Mouse (Mus musculus): ENCODE results near the gene Nfatc3. TPM values are rescaled to one million over a fixed set of nuclear protein-coding genes. Genes with fewer than 3 reads are reported as not detected.

Gene Nfatc3
- total and polyA plus RNA-seq, 3 experiments: 29.0 to 96.3 (median 37.8) TPM

GRCm38 (mm10) chr8:106058731-106059612 is at the start of gene Nfatc3 (continued):
- peak; percentile 59 for TF ChIP-seq TCF12 (IDR thresholded peaks at IDR 0.05; ENCODE audit: low read depth, low read length)

GRCm38 (mm10) chr8:106010748-106011642 is 47.6 kb upstream of the Nfatc3 start:
- peak; percentile 92 for DNase-seq (ENCODE audit: extremely low read depth)
- Histone ChIP-seq H3K9ac (ENCODE audit: insufficient read depth, low read depth) (peak overlapping the region; percentile 62), H3K9me3 (replicated peaks; ENCODE audit: low read length) (no peaks in the 10 kb centered on the region), H3K79me2 (replicated peaks; ENCODE audit: control insufficient read depth, extremely low read depth, insufficient read depth, poor library complexity, severe bottlenecking) (peaks cover 9% of the 10 kb centered on the region), H3K27ac (ENCODE audit: insufficient read depth, low read depth) (peak overlapping the region; percentile 23), H3K27me3 (replicated peaks) (no peaks in the 10 kb centered on the region), H3K4me1 (ENCODE audit: control insufficient read depth in 1 of 2, insufficient read depth in 2 of 2) (peaks cover 10 to 35% of the 10 kb centered on the region in 2 experiments), H3K4me2 (ENCODE audit: insufficient read depth, low read depth, poor library complexity, severe bottlenecking) (peak overlapping the region; percentile 77), H3K4me3 (replicated peaks in 1 of 3; ENCODE audit: low read depth in 2 of 3, low read length in 2 of 3, poor library complexity in 1 of 3) (peak overlapping the region; percentile 82 to 98 (median 84)), H3K36me3 (replicated peaks in 1 of 2; ENCODE audit: control insufficient read depth in 1 of 2, insufficient read depth in 1 of 2, low read length in 1 of 2) (peaks cover 4 to 31% of the 10 kb centered on the region in 2 experiments)
- dilution Hi-C loops (cut with MboI; ENCODE audit: extremely low pct_ligation_motif_present, extremely low pct_unique_long_range_greater_than_20kb, low sequenced_read_pairs) (no loop called here), in situ Hi-C loops (cut with MboI; ENCODE audit: low pct_ligation_motif_present, low pct_unique_long_range_greater_than_20kb, low sequenced_read_pairs) (no loop called here)
- 0 out of 2 replicates have a peak, but pooled peaks have one; percentile 45 for TF ChIP-seq UBTF (IDR thresholded peaks at IDR 0.05; ENCODE audit: low read depth, low read length)
- TF ChIP-seq MAX (IDR thresholded peaks at IDR 0.05; ENCODE audit: low read length): peak; percentile 86
- TF ChIP-seq ZC3H11A (IDR thresholded peaks at IDR 0.05; ENCODE audit: low read depth, low read length): no peak
- no peak for TF ChIP-seq MAFK (IDR thresholded peaks at IDR 0.05; ENCODE audit: insufficient replicate concordance, low read length)
- TF ChIP-seq SIN3A (IDR thresholded peaks at IDR 0.05; ENCODE audit: low read length): peak; percentile 97
- peak; percentile 79 for TF ChIP-seq ELF1 (IDR thresholded peaks at IDR 0.05; ENCODE audit: low read depth, low read length)
- TF ChIP-seq PAX5 (IDR thresholded peaks at IDR 0.05; ENCODE audit: low read length): no peak
- no peak for TF ChIP-seq USF1 (IDR thresholded peaks at IDR 0.05; ENCODE audit: low read depth, low read length)
- no peak for TF ChIP-seq JUND (conservative IDR thresholded peaks at IDR 0.05; ENCODE audit: low read depth, low read length)
- peak; percentile 78 for TF ChIP-seq MYC (IDR thresholded peaks at IDR 0.05; ENCODE audit: low read depth, low read length)
- TF ChIP-seq EP300 (IDR thresholded peaks at IDR 0.05; ENCODE audit: low read length): no peak
- TF ChIP-seq SMC3 (IDR thresholded peaks at IDR 0.05; ENCODE audit: low read depth, low read length): no peak
- TF ChIP-seq USF2 (conservative IDR thresholded peaks at IDR 0.05; ENCODE audit: low read depth, low read length): no peak
- no peak for TF ChIP-seq ZNF384 (IDR thresholded peaks at IDR 0.05; ENCODE audit: low read depth, low read length)
- TF ChIP-seq NELFE (IDR thresholded peaks at IDR 0.05; ENCODE audit: low read depth, low read length): peak; percentile 93
- TF ChIP-seq E2F4 (IDR thresholded peaks at IDR 0.05; ENCODE audit: insufficient replicate concordance, low read depth, low read length): 0 out of 2 replicates have a peak, but pooled peaks have one; percentile 17
- TF ChIP-seq RCOR1 (conservative IDR thresholded peaks at IDR 0.05; ENCODE audit: low read depth, low read length): 0 out of 2 replicates have a peak, but pooled peaks have one; percentile 34
- no peak for TF ChIP-seq CTCF (conservative IDR thresholded peaks at IDR 0.05 in 1 of 2, IDR thresholded peaks at IDR 0.05 in 1 of 2; ENCODE audit: low read depth in 2 of 2, low read length in 2 of 2)
- peak; percentile 50; the same call in 1 of the 2 replicates for TF ChIP-seq MAZ (IDR thresholded peaks at IDR 0.05; ENCODE audit: low read depth, low read length)
- peak; percentile 94 for TF ChIP-seq ZMIZ1 (IDR thresholded peaks at IDR 0.05; ENCODE audit: low read depth, low read length)
- TF ChIP-seq MEF2A (IDR thresholded peaks at IDR 0.05; ENCODE audit: borderline replicate concordance, low read depth, low read length): peak; percentile 72; the same call in 1 of the 2 replicates
- peak; percentile 69; the same call in 1 of the 2 replicates for TF ChIP-seq POLR2AphosphoS2 (IDR thresholded peaks at IDR 0.05; ENCODE audit: low read depth, low read length)
- no peak for TF ChIP-seq ZKSCAN1 (IDR thresholded peaks at IDR 0.05; ENCODE audit: borderline replicate concordance, low read depth, low read length)
- TF ChIP-seq BHLHE40 (IDR thresholded peaks at IDR 0.05; ENCODE audit: low read depth, low read length): peak; percentile 60
- 0 out of 2 replicates have a peak, but pooled peaks have one; percentile 20 for TF ChIP-seq CHD1 (IDR thresholded peaks at IDR 0.05; ENCODE audit: low read depth, low read length)
- peak; percentile 85; the same call in 1 of the 2 replicates for TF ChIP-seq KAT2A (IDR thresholded peaks at IDR 0.05; ENCODE audit: insufficient replicate concordance, low read length)
- peak; percentile 87 for TF ChIP-seq TCF12 (IDR thresholded peaks at IDR 0.05; ENCODE audit: low read depth, low read length)
- TF ChIP-seq IRF4 (IDR thresholded peaks at IDR 0.05; ENCODE audit: low read depth, low read length): peak; percentile 75
- TF ChIP-seq HCFC1 (IDR thresholded peaks at IDR 0.05; ENCODE audit: low read depth, low read length): peak; percentile 95
- no peak for TF ChIP-seq JUN (IDR thresholded peaks at IDR 0.05; ENCODE audit: insufficient read depth, low read depth, low read length)
- TF ChIP-seq RAD21 (IDR thresholded peaks at IDR 0.05; ENCODE audit: low read depth, low read length): no peak
- peak; percentile 95 for TF ChIP-seq MXI1 (IDR thresholded peaks at IDR 0.05; ENCODE audit: low read depth, low read length)
- TF ChIP-seq CHD2 (IDR thresholded peaks at IDR 0.05; ENCODE audit: low read length): peak; percentile 43
